Mouse (Mus musculus) embryonic facial prominence, embryonic 15.5 days (tissue): ENCODE results near the gene Etv1. TPM values are rescaled to one million over a fixed set of nuclear protein-coding genes. Genes with fewer than 3 reads are reported as not detected.
"Not testable (repeated sequence)": the region's sequence is repeated elsewhere in the genome, so short reads cannot be mapped to it uniquely, and the experiment has no call there.

Experiments
- ATAC-seq: fragments of 200-750 bp; cut with Nextera tagmentation; 2 replicates; pipeline ENCODE4 v1.8.0; 2017; ENCODE audit warnings: low read depth, moderate TSS enrichment; ENCODE audit not compliant: insufficient number of reproducible peaks, low FRiP score, low TSS enrichment
- H3K27ac ChIP-seq: fragments of 300-500 bp; sonication (generic); replicated peaks from 2 replicates; pipeline ENCODE4 v1.5.1; 2015; ENCODE audit warnings: mild to moderate bottlenecking, inconsistent platforms
- H3K27me3 ChIP-seq: fragments of 300-500 bp; sonication (generic); 2 replicates; pipeline ENCODE4 v1.6.1; 2015; ENCODE audit warnings: inconsistent platforms
- H3K36me3 ChIP-seq: fragments of 300-500 bp; sonication (generic); 2 replicates; pipeline ENCODE4 v1.6.1; 2015; ENCODE audit warnings: mild to moderate bottlenecking, inconsistent platforms
- H3K4me1 ChIP-seq: fragments of 300-500 bp; sonication (generic); 2 replicates; pipeline ENCODE4 v1.6.1; 2015; ENCODE audit warnings: inconsistent platforms
- H3K4me2 ChIP-seq: fragments of 300-500 bp; sonication (generic); replicated peaks from 2 replicates; pipeline ENCODE4 v1.6.1; 2015; ENCODE audit warnings: mild to moderate bottlenecking, inconsistent platforms
- H3K4me3 ChIP-seq: fragments of 300-500 bp; sonication (generic); replicated peaks from 2 replicates; pipeline ENCODE4 v1.5.1; 2015; ENCODE audit warnings: mild to moderate bottlenecking, inconsistent platforms
- H3K9ac ChIP-seq: fragments of 300-500 bp; sonication (generic); 2 replicates; pipeline ENCODE4 v1.6.1; 2015; ENCODE audit warnings: inconsistent platforms
- H3K9me3 ChIP-seq: fragments of 300-500 bp; sonication (generic); replicated peaks from 2 replicates; pipeline ENCODE4 v1.6.1; 2016; ENCODE audit warnings: inconsistent platforms
- WGBS: fragments of 180-500 bp; shearing (Covaris S2); methylation state at CpG from one replicate; pipeline ENCODE4 v1.1.7; 2015; 5-methylcytosine and 5-hydroxymethylcytosine counted together
- polyA plus RNA-seq: library from polyadenylated mRNA; unstranded; fragments of >200 nt; fragmentation: Nextera tagmentation; extraction: Ambion mirVana; gene quantifications from 2 replicates; pipeline ENCODE4 v1.2.1, GENCODE M21; 2015

Gene Etv1
- polyA plus RNA-seq, 1 experiment from 2014 or later = 20.7 TPM

- H3K27ac ChIP-seq = no peak overlapping the region
- no peaks in the 10 kb centered on the region for H3K36me3 ChIP-seq
- H3K9me3 ChIP-seq = no peaks in the 10 kb centered on the region
- no peaks in the 10 kb centered on the region for H3K27me3 ChIP-seq
- ATAC-seq = no peak
- no peak overlapping the region for H3K4me3 ChIP-seq
- WGBS = 88% methylated on average over 4 of the region's 4 CpGs
- no peaks in the 10 kb centered on the region for H3K4me1 ChIP-seq
- no peak overlapping the region for H3K4me2 ChIP-seq
- H3K9ac ChIP-seq = no peak overlapping the region
Measured at GRCm38 (mm10) chr12:38820642-38821041, 41.5 kb downstream of the Etv1 start.

- no peak overlapping the region for H3K27ac ChIP-seq
- WGBS = 79% methylated on average over 10 of the region's 10 CpGs
Measured at GRCm38 (mm10) chr12:38824405-38824804, 45.2 kb downstream of the Etv1 start.

GRCm38 (mm10) chr12:38832981-38833380 lies 53.8 kb downstream of the Etv1 start:
- Histone ChIP-seq H3K27ac (no peak overlapping the region), H3K9ac (no peak overlapping the region), H3K36me3 (no peaks in the 10 kb centered on the region), H3K27me3 (no peaks in the 10 kb centered on the region), H3K4me1 (no peaks in the 10 kb centered on the region), H3K9me3 (no peaks in the 10 kb centered on the region), H3K4me3 (no peak overlapping the region), H3K4me2 (no peak overlapping the region)
- ATAC-seq = no peak
- WGBS = 87% methylated on average over 10 of the region's 10 CpGs

More at GRCm38 (mm10) chr12:38824405-38824804, 45.2 kb downstream of the Etv1 start:
- Histone ChIP-seq H3K4me1 (no peaks in the 10 kb centered on the region), H3K4me2 (no peak overlapping the region), H3K36me3 (no peaks in the 10 kb centered on the region), H3K9me3 (no peaks in the 10 kb centered on the region), H3K4me3 (no peak overlapping the region), H3K9ac (no peak overlapping the region), H3K27me3 (no peaks in the 10 kb centered on the region)
- ATAC-seq = no peak

- Histone ChIP-seq H3K9me3 (no peaks in the 10 kb centered on the region), H3K9ac (no peak overlapping the region), H3K4me3 (no peak overlapping the region), H3K27me3 (no peaks in the 10 kb centered on the region), H3K36me3 (no peaks in the 10 kb centered on the region), H3K4me2 (no peak overlapping the region), H3K27ac (no peak overlapping the region), H3K4me1 (no peaks in the 10 kb centered on the region)
- WGBS = 50% methylated on average over 4 of the region's 4 CpGs
- ATAC-seq = no peak
Measured at GRCm38 (mm10) chr12:38834581-38834980, 55.4 kb downstream of the Etv1 start.

- not testable (repeated sequence) for H3K4me3 ChIP-seq, H3K36me3 ChIP-seq, H3K4me1 ChIP-seq, H3K9ac ChIP-seq, H3K27me3 ChIP-seq, H3K4me2 ChIP-seq, H3K27ac ChIP-seq, ATAC-seq, H3K9me3 ChIP-seq
- 65% methylated on average over 6 of the region's 8 CpGs for WGBS
Measured at GRCm38 (mm10) chr12:38834986-38835385, 55.8 kb downstream of the Etv1 start.

- Histone ChIP-seq H3K36me3 (no peaks in the 10 kb centered on the region), H3K27me3 (no peaks in the 10 kb centered on the region), H3K4me3 (no peak overlapping the region), H3K9ac (no peak overlapping the region), H3K4me1 (peaks cover 10% of the 10 kb centered on the region), H3K4me2 (no peak overlapping the region), H3K27ac (peak overlapping the region; percentile 14; the same call in 1 of the 2 replicates), H3K9me3 (no peaks in the 10 kb centered on the region)
- peak; percentile 92 for ATAC-seq
- WGBS = 11% methylated on average over 1 of the region's 1 CpGs
Measured at GRCm38 (mm10) chr12:38843801-38844295, 64.7 kb downstream of the Etv1 start.

- no peaks in the 10 kb centered on the region for H3K36me3 ChIP-seq
- 35% methylated on average over 6 of the region's 6 CpGs for WGBS
Measured at GRCm38 (mm10) chr12:38847500-38848261, 68.5 kb downstream of the Etv1 start.

GRCm38 (mm10) chr12:38849994-38850393 lies 70.8 kb downstream of the Etv1 start:
- no peak overlapping the region for H3K4me2 ChIP-seq
- no peaks in the 10 kb centered on the region for H3K9me3 ChIP-seq
- ATAC-seq = no peak
- no peaks in the 10 kb centered on the region for H3K36me3 ChIP-seq
- no peaks in the 10 kb centered on the region for H3K27me3 ChIP-seq
- H3K4me3 ChIP-seq = no peak overlapping the region
- 64% methylated on average over 5 of the region's 5 CpGs for WGBS
- no peak overlapping the region for H3K27ac ChIP-seq
- H3K9ac ChIP-seq = no peak overlapping the region
- H3K4me1 ChIP-seq = 0 out of 2 replicates have a peak, but pooled peaks cover 4% of the 10 kb centered on the region

More at GRCm38 (mm10) chr12:38847500-38848261, 68.5 kb downstream of the Etv1 start:
- no peaks in the 10 kb centered on the region for H3K9me3 ChIP-seq
- H3K4me1 ChIP-seq = peaks cover 10% of the 10 kb centered on the region
- ATAC-seq = peak; percentile 57; the same call in 1 of the 2 replicates
- H3K9ac ChIP-seq = no peak overlapping the region
- no peak overlapping the region for H3K27ac ChIP-seq
- no peak overlapping the region for H3K4me2 ChIP-seq
- H3K4me3 ChIP-seq = no peak overlapping the region
- no peaks in the 10 kb centered on the region for H3K27me3 ChIP-seq

- no peak overlapping the region for H3K4me3 ChIP-seq
- no peak overlapping the region for H3K9ac ChIP-seq
- WGBS = 13% methylated on average over 5 of the region's 5 CpGs
- H3K4me2 ChIP-seq = no peak overlapping the region
- 0 out of 2 replicates have a peak, but pooled peaks cover 4% of the 10 kb centered on the region for H3K4me1 ChIP-seq
- peak; percentile 54; the same call in 1 of the 2 replicates for ATAC-seq
- no peaks in the 10 kb centered on the region for H3K36me3 ChIP-seq
- no peaks in the 10 kb centered on the region for H3K27me3 ChIP-seq
- H3K27ac ChIP-seq = no peak overlapping the region
- H3K9me3 ChIP-seq = no peaks in the 10 kb centered on the region
Measured at GRCm38 (mm10) chr12:38854274-38854673, 75.1 kb downstream of the Etv1 start.

- Histone ChIP-seq H3K9me3 (no peaks in the 10 kb centered on the region), H3K4me1 (0 out of 2 replicates have a peak, but pooled peaks cover 4% of the 10 kb centered on the region), H3K36me3 (no peaks in the 10 kb centered on the region), H3K27me3 (no peaks in the 10 kb centered on the region), H3K4me2 (no peak overlapping the region), H3K9ac (no peak overlapping the region), H3K27ac (no peak overlapping the region), H3K4me3 (no peak overlapping the region)
- 54% methylated on average over 6 of the region's 6 CpGs for WGBS
- no peak for ATAC-seq
Measured at GRCm38 (mm10) chr12:38854751-38855150, 75.6 kb downstream of the Etv1 start.

- Histone ChIP-seq H3K4me3 (no peak overlapping the region), H3K27ac (no peak overlapping the region), H3K4me2 (no peak overlapping the region), H3K9me3 (no peaks in the 10 kb centered on the region), H3K4me1 (no peaks in the 10 kb centered on the region), H3K27me3 (no peaks in the 10 kb centered on the region), H3K36me3 (no peaks in the 10 kb centered on the region), H3K9ac (no peak overlapping the region)
- no peak for ATAC-seq
- WGBS = 93% methylated on average over 4 of the region's 4 CpGs
Measured at GRCm38 (mm10) chr12:38859675-38860074, 80.5 kb downstream of the Etv1 start.
